Mouse (Mus musculus) embryo, embryonic 10 days (tissue): ENCODE results near the gene Cenpa.
"Not testable (repeated sequence)": the region's sequence is repeated elsewhere in the genome, so short reads cannot be mapped to it uniquely, and the experiment has no call there.

Source experiments
- DNase-seq: peaks from one replicate; pipeline ENCODE4 v3.0.0-alpha.2; 2015; ENCODE audit warnings: low spot score

Gene Cenpa

DNA sequence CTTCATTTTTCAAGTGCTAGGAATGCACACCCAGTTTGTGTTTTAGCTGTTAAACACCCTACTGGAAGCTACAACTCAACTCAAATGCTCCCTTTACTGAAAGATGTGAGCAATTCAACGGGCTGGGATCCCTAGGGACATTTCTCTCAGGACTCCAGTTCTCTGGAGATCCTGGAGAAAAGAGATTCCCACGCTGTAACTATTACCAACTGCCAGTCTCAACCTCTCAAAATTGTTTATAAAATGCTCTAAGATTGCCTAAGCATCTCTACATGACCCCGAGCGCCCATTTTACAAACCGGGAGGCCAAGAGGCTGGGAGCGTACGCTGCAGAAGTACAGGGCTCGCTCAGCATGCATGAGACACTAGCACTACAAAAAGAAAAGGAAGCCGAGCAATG is 19.2 kb upstream of the Cenpa start:
- DNase-seq: no peak

DNA sequence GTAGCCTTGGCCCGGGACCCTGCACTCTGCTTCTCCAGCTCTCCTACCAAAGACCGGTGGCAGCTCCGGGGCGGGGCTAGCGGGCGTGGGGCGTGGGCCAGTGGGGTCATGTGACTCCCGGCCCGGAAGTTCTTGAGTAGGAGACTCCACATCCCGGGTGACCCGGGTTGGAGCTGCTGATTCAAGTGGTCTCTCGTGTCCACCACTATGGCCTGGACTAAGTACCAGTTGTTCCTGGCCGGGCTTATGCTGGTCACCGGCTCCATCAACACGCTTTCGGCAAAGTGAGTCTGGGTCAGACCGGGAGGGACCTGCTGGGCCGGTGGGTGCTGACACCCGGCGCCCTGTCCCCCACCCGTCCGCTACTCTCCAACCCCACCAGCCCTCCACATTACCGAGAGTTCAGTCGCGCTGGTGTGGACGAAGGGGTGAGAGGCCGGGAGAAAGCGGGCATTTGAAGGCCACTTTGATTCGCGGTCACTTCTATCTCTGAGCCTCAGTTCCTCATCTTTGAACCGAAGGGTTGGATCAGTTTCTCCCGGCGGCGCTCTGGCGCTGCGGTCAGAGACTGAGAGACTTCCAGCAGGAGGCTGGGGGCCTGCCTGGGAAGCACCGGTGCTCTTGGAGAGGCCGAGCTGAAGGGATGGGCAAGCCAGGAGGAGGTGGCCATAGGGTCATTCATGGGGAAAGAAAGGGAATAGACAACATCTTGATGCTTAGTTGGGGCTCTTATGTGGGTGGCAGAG is 18.6 kb upstream of the Cenpa start, which contains the start of gene Slc35f6:
Gene Slc35f6, plus strand, starts transcription at position 119 of the 746 bp plus-strand sequence.
- DNase-seq: peak; percentile 89

DNA sequence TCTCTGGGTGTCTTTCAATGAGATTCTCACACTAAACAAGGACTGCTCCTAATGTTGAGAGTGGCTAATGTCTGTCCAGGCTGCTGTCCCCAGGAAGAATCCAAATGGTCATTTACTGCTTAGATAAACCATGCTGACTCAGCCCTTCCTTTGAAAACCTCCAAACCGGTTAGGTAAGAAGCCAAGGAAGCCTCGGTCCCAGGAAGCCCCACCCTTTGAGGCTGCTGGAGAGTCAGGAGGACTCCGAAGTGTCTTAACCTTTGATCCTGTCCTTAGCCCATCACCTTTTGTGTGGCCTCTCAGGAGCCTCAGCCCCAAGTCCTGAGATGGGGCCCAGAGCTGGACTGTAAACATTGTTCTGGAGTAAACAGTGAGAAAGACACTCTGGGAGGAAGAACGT is 17.0 kb upstream of the Cenpa start:
- DNase-seq: no peak

DNA sequence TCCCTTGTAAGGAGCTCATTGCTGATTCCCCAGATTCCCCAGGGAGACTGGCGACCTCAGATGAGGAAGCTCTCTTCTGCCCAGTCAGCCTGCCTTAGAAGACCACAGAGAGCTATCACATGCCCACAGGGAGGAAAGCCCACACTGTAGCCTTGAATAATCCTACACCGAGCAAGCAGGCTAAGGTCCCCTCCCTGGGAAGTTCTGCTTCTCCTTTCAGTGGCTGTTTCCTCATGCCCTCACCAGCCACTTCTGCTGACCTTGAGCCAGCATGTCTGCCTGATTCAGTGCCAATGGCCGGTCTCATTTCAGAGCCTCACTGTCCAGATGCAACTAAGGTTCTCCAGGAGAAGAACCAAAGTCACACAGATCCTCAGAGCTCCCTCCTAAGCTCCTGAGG is 15.8 kb upstream of the Cenpa start:
- DNase-seq: no peak

DNA sequence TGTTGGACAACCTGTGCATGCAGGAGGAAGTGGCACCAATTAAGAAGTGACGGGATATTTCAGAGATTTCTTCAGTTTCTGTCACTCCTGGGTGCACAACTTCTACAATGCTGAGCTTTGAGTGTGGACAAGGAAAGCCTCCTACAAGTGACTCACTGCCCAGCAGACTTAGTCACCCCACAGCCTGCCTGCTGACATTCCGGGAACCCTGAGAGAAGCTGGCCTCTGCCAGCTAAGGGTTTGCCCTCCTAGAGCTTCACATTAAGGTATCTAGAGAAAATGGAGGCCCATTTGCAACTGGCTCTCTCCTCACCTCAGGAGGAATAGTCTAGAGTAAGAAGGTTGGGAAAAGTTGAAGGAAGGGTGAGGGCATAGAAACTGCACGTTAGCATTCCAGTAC is 15.0 kb upstream of the Cenpa start:
- DNase-seq: no peak

DNA sequence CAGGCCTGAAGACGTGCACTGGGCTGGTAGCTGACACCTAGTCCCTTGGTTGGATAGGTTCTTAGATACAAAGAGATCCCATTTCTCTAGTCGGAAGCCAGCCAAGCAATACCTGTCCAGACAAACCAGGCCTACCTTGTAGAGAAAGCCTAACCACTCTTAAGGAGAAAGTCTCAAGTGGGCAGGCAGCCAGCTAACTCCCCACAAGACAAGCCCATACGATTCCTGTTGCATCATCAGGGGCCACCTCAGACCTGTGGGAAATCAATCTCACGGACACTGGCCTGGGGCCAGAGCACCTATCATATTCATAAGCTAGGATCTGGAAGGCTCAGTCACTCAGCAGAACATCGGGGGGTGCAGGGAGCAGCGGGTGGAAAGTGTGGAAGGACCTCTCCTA is 13.3 kb upstream of the Cenpa start:
- DNase-seq: no peak

DNA sequence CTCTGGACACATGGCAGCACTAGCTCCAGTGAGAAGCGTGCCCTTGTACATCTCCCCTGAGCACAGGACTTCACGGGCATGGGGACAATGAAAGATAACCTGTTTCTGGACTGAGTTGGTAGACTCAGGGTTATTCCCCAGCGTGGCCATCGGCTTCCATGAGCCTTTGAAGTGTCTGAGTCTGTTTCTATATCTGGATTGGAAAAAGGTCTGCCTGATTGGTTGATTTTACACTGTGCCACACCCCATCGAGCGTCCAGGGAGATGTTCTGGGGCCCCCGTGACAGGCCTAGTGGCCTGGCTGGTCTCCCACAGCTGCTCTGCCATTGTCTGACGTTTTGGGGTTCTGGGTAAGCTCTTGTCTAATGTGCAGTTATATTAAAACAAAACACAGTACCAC is 11.5 kb upstream of the Cenpa start:
- no peak for DNase-seq

DNA sequence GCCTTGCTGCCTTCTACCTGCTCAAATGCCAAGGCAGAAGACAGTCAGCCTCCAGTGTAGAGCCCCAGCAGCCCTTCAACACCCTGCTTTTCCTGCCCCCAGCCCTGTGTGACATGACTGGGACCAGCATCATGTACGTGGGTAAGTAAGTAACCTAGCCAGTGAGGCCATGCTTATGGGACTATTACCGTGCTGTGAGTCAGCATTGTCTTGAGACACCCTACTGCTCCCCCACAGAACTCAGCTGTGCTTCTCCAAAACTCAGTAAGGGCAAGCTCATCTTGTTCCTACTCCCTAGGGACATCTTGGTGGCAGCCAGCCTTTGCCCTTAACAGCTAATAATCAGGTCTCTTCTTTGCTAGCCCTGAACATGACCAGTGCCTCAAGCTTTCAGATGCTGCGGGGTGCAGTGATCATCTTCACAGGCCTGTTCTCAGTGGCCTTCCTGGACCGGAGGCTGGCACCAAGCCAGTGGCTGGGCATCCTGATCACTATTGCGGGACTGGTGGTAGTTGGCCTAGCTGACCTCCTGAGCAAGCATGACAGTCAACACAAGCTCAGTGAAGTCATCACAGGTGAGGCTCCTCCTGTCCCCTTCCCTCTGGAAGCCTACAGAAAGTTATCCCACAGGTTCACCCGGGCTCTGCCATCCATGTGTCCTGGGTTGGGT is 10.9 kb upstream of the Cenpa start:
- DNase-seq: no peak

DNA sequence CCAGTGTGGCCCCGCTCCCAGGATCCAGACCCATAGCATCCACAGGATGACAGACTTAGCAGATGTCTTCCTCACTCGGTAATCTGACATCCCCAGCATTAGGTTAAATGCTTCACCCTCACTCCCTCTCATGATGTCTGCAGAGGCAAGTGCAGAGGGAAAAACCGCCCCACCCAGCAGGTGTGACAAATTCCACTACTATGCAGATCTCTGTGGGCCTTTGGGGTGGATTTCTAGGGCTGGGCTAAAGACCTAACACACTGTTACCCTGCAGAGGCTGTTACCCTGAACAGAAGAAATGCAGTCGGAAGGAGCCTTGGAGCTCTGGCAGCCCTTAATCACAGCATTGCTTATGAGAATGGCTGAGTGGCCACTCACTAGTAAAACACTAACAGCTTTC is 7.5 kb upstream of the Cenpa start:
- DNase-seq: no peak

DNA sequence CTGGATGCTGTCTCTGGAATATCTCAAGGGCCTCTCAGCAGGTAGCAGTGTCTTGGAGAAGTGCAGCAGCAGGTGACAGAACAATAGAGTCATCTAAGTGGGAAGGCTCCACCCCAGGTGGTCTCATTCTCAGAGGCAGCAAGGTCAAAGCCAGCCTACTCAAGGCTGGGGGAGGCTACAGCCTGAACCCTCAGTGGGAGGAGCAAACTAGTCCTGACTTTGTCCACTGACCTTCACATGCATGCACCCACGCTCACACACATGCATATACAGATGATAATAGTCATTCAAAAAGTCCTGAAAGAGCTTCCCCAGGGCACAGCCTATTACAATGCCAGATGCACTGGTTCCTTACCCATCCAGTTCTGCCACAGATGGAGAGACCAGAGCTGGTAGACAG is 6.3 kb upstream of the Cenpa start:
- no peak for DNase-seq

DNA sequence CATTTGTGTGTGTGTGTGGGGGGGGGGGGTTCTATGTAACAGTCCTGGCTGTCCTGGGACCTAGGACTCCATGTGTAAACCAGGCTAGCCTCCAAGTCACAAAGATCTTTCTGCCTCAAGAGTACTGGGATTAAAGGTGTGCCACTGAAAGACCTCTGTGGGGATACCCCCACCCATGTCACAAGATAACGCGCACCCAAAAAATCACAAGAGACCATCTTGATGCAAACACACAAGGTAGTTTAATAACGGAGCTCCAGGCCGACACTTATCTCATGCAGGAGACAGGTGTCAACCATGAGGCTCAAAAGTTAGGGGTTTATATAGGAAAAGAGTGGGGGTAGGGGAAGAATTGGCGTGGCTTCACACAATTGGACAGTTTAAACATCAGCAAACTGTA is 5.8 kb upstream of the Cenpa start:
- no peak for DNase-seq

DNA sequence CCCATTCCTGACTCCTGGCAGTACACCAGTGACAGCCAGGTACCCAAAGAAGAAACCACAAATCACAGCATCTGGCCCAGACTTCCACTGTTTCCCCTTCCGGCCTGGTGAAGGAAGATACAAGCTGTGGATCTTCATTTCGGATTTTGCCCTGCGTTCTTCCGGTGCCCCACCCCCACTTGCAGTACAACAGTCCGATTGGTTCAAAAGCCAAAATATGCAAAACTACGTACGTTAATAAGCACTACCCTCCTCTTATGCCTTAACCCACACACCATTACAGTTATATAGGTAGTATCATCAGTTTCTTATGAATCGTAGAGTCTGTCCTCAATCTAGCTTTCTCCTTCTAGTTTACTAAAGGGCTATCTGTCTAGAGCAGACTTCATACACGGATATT is 1.2 kb upstream of the Cenpa start:
- DNase-seq: no peak

DNA sequence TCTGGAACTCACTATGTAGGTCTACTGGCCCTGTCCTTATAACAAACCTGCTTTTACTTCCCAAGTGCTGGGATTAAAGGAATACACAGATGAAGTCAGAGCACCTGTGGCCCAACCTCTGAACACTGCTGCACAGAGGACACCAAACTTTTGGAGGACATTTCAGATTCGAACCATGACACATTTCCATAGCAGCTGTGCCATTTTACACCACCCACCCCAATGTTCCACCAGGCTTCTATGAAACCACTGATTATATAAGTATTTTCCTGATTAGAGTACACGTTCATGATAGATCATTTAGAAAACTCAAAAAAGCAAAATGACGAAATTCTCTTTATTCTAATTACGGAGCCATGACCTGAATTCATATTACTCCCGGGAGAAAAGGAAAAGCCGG is 609 bp upstream of the Cenpa start:
- no peak for DNase-seq

DNA sequence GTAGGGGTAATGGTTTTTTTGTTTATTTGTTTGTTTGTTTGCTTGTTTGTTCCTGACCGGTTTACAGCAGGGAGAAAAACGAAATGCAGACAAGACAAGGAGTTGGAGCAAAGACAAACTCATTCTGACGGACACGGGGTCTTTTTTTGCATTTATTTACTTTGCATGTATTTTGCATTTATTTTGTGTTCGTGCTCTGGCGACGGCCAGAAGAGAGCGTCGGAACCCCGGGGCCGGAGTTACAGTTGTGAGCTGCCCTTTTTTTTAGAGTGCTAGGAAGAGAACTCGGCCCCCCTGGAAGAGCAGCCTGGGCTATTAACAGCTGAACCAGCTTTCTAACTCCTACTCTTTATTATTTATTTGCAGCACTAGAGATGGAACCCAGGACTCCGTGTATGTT is 638 bp downstream of the Cenpa start:
- no peak for DNase-seq

DNA sequence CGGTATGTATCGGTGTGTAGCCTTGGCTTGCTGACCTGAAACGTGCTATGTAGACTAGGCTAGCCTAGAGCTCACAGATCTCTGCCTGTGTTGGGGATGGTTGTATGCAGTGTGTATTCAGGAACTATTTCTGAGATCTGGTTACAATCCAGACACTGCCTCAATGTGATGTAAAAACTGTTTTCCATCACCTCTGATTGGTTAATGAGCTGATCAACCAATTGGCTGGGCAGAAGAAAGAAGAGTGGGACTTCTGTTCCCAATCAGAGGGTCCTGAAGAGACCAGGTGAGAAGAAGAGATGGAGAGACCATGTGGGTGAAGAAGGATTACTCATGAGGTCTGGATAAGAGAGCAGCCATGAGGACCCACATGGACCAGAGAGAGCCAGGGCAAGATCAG is 1.1 kb downstream of the Cenpa start:
- no peak for DNase-seq

DNA sequence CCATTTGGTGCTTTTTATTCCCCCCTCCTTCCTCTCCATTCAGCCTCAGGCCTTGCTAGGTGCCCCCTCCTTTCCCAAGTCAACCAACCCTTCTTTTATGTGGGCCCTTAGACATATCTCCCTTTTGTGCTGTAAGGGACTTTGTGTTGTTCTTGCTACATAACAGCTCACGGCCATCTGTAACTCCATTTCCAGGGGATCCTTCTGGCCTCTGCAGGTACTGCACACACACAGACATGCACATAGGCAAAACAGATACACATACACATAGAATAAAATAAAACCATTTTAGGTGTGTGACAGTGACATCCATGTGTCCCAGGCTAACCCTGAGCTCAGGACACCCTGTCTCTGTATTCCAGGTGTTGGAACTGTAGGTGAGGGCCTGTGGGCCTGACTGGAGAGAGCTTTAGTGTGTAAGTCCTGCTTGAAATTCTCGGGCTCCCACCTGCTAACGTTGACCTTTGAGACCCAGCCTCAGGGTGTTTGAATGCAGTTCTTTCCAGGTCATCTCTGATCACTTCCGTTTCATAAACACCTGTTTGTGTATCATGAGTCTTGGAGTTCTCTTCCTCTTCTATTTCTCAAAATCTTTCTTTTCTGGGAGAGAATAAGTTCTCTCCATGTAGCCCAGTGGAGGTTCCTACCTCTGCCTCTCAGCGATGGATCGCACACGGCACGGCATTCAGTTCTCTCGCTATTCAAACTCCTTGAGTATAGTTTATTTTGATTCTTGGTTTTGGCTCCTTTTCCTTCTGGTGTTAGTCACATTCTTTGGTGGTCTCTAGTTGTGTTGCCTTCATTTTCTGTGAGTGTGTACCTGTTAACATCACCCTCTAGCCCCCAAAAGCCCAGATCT is 2.3 kb downstream of the Cenpa start:
- no peak for DNase-seq

DNA sequence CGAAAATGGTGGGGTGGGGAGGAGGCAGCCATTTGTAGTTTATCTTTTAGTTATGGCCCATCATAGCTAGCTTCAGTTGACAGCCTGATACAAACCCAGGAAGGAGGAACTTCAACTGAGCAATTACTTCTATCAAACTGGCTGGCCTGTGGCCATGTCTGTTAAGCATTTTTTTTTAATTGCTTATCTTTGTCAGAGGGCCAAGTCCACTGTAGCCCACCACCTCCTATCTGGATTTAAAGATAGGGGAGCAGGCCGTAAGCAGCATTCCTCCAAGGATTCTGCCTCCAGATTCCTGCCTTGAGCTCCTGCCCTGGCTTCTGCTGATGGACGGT is 2.9 kb downstream of the Cenpa start:
- DNase-seq: no peak

DNA sequence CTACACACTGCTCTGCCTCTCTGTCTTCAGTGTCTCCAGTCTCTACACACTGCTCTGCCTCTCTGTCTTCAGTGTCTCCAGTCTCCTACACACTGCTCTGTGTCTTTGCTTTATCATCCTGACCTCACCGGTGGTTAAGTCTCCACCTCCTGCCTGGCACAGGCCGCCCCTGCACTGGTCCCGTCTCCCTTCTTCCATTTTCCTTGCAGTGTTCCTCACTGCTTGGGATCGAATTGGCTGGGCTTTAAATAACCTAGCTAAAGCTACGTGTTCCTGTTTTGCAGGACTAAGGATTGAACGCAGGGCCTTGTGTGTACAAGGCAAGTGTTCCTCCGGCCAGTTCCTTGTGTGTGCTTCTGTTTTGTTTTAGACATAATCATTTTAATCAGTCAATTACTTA is 3.5 kb downstream of the Cenpa start:
- DNase-seq: no peak

DNA sequence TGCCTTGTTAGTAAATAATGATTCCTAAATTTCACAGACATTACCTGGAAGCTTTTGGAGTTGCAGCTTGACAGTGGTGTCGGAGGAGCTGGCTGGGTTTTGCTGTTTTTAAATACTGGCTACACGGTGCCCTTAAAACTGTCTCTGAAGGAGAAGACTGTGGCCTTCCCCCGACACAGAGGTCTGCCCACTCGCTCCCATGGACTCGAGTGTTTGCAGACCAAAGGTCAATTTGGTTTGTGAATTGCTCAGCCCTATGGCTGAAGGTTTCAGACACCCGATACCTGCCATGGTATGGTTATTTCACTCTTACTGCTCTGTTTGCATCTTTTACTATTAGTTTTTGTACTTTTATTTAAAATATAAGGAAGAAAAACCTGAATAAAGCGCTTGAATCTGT is 7.4 kb downstream of the Cenpa start:
- DNase-seq: no peak

DNA sequence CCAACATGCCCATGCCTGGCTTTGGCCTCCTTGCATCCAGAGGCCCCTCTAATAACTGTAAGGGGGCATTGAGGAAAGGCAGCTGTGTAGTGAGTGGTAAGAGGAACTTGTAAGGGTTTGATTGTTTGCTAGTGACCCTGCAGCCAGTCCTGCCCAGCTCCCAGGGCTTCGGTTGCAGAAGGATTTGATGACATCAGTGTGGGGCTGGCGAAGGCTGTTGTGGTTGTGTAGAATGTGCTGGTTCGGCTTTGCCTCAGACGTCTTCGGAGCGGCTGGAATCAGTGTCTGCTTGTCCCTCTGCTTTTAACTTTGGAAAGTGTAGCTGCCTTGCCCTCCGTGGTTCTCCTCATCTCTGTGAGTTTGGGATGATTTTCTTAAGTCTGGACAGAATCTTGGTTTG is 10.2 kb downstream of the Cenpa start:
- no peak for DNase-seq

DNA sequence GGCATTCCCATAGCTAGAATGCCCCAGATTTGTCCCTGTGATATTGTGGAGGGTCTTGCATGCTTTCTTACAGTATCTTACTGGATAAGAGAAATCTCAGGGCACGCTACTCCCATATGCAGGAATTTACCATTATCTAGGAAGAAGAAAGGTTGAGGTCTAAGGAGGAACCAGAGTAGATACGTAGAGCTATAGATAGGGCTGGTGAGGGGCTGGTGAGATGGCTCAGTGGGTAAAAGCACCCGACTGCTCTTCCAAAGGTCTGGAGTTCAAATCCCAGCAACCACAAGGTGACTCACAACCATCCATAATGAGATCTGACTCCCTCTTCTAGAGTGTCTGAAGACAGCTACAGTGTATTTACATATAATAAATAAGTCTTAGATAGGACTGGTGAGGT is 11.5 kb downstream of the Cenpa start:
- not testable (repeated sequence) for DNase-seq

DNA sequence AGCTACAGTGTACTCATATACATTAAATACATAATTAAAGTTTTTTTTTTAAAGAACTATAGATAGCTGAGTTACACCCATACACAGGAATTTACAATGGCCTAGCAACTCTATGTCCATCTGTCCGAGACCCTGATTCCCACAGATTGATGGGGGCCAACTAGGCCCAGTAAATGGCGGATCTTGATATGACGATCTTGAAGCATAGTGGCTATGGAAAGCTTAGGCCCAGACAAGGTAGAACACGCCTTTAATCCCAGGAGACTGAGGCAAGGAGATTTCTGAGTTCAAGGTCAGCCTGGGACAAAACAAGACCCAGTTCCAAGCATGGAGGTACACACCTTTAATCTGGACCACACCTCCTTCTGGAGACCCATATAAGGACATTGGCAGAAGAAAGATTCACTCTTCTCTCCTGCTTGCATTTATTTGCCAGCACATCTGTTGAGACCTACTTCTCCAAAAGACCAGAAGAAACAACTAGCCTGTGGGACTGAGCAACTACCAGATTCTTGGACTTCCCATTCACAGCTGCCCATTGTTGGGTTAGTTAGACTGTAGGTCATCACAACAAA is 12.2 kb downstream of the Cenpa start:
- no peak for DNase-seq

DNA sequence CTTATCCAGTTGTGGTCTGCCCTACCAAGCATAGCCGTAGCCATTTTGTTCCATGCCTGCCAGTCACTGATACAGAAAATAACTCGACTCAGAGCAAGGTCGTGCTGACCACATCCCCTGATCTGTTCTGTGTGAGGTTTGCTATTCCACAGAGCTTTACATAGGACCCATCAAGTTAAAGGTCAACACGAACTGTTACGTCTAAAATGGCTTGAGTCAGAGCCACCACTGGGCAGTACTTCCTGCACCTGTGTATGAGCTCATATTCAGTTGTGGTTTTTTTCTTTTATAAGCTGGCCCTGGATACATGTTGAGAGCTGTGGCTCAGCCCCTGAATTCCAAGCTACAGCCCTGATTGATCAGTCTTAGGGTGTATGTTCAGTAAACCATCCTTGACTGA is 13.0 kb downstream of the Cenpa start:
- no peak for DNase-seq
